Mouse (Mus musculus) C2C12 (cell line): ENCODE measurements around the gene Olfr1393.
"Not testable (repeated sequence)": the region's sequence is repeated elsewhere in the genome, so short reads cannot be mapped to it uniquely, and the experiment has no call there.

Experiments
- CEBPB ChIP-seq: IDR thresholded peaks from one replicate; pipeline ENCODE4 v1.6.1; 2011; ENCODE audit warnings: low read depth, mild to moderate bottlenecking, control low read depth, moderate library complexity
- CTCF ChIP-seq: IDR thresholded peaks from one replicate; pipeline ENCODE4 v1.5.1; 2011; ENCODE audit not compliant: control insufficient read depth, insufficient read depth, insufficient read length
- MAX ChIP-seq: IDR thresholded peaks from one replicate; pipeline ENCODE4 v1.6.1; 2011; ENCODE audit warnings: mild to moderate bottlenecking, control low read depth
- MYOD1 ChIP-seq: IDR thresholded peaks from one replicate; pipeline ENCODE4 v1.6.1; 2011; ENCODE audit warnings: low read depth; ENCODE audit not compliant: control insufficient read depth, insufficient read length
- MYOG ChIP-seq: IDR thresholded peaks from one replicate; pipeline ENCODE4 v1.6.1; 2011; ENCODE audit not compliant: control insufficient read depth, insufficient read length; ENCODE audit errors: extremely low read depth
- USF1 ChIP-seq: IDR thresholded peaks from one replicate; pipeline ENCODE4 v1.6.1; 2011; ENCODE audit warnings: low read depth, mild to moderate bottlenecking, control low read depth, moderate library complexity

DNA sequence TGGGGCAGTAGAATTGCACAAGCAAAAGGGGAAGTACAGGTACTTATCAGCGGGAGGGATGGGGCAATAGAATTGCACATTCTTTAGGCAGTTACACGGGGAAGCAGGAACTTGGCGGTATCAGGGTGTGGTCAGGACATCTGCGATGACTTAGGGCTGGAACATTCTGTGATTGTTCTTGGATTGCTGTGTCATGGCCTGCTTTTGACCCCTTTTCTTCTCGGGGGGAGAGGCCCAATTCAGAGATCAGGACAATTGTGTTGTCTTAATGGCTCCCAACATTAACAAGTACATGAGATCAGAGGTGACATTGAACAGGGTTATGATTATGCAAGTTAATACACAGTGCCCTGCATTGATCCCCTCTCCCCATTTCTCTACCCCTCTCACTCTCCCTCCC lies 30.4 kb downstream of the Olfr1393 start:
- TF ChIP-seq CTCF, CEBPB, USF1, MYOD1, MAX, MYOG: not testable (repeated sequence)
